Mouse (Mus musculus): ENCODE results near the gene Ccl28.
"Not testable (repeated sequence)": the region's sequence is repeated elsewhere in the genome, so short reads cannot be mapped to it uniquely, and the experiment has no call there.

DNA sequence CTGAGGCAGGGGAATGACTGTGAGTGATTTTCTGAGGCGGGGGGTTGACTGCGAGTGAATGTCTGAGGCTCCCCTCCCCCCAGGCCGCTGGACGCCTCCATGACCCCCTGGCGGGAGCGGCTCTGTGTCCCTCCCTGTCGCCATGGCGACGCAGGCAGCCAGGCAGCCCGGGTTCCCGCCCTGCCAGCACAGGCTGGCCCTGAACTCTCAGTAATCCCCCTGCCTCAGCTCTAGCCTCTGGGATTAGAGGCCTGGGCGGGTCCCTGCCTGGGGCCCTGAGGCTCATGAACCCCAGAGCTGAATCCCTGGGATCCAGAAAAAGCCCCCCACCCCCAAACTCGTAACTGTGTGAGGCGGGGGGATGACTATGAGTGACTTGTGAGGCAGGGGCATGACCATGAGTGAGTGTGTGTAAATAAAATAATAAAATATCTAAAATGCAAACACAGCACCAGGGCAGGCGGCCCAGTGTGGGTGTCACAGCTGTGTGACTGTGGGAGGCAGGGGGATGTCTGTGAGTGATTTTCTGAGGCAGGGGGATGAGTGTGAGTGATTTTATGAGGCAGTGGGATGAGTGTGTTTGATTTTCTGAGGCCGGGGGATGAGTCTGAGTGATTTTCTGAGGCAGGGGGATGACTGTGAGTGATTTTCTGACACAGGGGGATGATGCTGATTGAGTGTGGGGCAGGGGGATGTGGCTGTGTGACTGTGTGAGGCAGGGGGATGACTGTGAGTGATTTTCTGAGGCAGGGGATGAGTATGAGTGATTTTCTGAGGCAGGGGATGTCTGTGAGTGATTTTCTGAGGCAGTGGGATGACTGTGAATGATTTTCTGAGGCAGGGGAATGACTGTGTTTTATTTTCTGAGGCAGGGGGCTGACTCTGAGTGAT lies 27.1 kb upstream of the Ccl28 start:
- not testable (repeated sequence) for TF ChIP-seq CTCF, POLR2A (IDR thresholded peaks at IDR 0.05; ENCODE audit: extremely low read depth, insufficient read depth, low read length)

All from cortical plate, adult 2 months (tissue).